Mouse (Mus musculus) hindbrain, embryonic 14.5 days (tissue): ENCODE measurements around the gene Tfpi. TPM values are rescaled to one million over a fixed set of nuclear protein-coding genes. Genes with fewer than 3 reads are reported as not detected.

Source experiments
- ATAC-seq: fragments of 200-750 bp; cut with Nextera tagmentation; 2 replicates; pipeline ENCODE4 v1.8.0; 2017; ENCODE audit warnings: moderate number of reproducible peaks, mild to moderate bottlenecking, moderate TSS enrichment, moderate library complexity; ENCODE audit not compliant: low FRiP score
- DNase-seq: peaks from one replicate; pipeline ENCODE4 v3.0.0-alpha.2; 2015; ENCODE audit warnings: low spot score
- H3K27ac ChIP-seq: fragments of 300-500 bp; sonication (generic); 2 replicates; pipeline ENCODE4 v1.5.1; 2014; ENCODE audit warnings: mild to moderate bottlenecking, moderate library complexity
- H3K27me3 ChIP-seq: fragments of 300-500 bp; sonication (generic); 2 replicates; pipeline ENCODE4 v1.6.1; 2014; ENCODE audit warnings: mild to moderate bottlenecking, low read length, mixed read lengths; ENCODE audit not compliant: control insufficient read depth, insufficient read depth
- H3K36me3 ChIP-seq: fragments of 300-500 bp; sonication (generic); replicated peaks from 2 replicates; pipeline ENCODE4 v1.6.1; 2014; ENCODE audit not compliant: control insufficient read depth, insufficient read depth
- H3K4me1 ChIP-seq: fragments of 300-500 bp; sonication (generic); replicated peaks from 2 replicates; pipeline ENCODE4 v1.6.1; 2014; ENCODE audit warnings: antibody characterized with exemption, low read length, mixed read lengths; ENCODE audit not compliant: control insufficient read depth, insufficient read depth
- H3K4me2 ChIP-seq: fragments of 300-500 bp; sonication (generic); replicated peaks from 2 replicates; pipeline ENCODE4 v1.6.1; 2014; ENCODE audit warnings: mild to moderate bottlenecking, moderate library complexity
- H3K4me3 ChIP-seq: fragments of 300-500 bp; sonication (generic); replicated peaks from 2 replicates; pipeline ENCODE4 v1.5.1; 2014; ENCODE audit warnings: mild to moderate bottlenecking, low read length
- H3K9ac ChIP-seq: fragments of 300-500 bp; sonication (generic); 2 replicates; pipeline ENCODE4 v1.6.1; 2014
- H3K9me3 ChIP-seq: fragments of 300-500 bp; sonication (generic); 2 replicates; pipeline ENCODE4 v1.6.1; 2016; ENCODE audit warnings: low read length; ENCODE audit not compliant: control insufficient read depth
- WGBS: fragments of 180-500 bp; shearing (Covaris S2); extraction: QIAGEN DNeasy Blood & Tissue Kit; methylation state at CpG from one replicate; pipeline ENCODE4 v1.1.7; 2014; 5-methylcytosine and 5-hydroxymethylcytosine counted together
- polyA plus RNA-seq: library from polyadenylated mRNA; unstranded; fragments of >200 nt; fragmentation: Nextera tagmentation; extraction: Ambion mirVana; gene quantifications from 2 replicates; pipeline ENCODE4 v1.2.1, GENCODE M21; 2014

The Tfpi gene
- polyA plus RNA-seq = 19.0 and 20.4 TPM in 2 replicates

- no peak for DNase-seq
- peak within 1 kb of the TSS; percentile 23; the same call in 1 of the 2 replicates for H3K4me2 ChIP-seq
Measured at GRCm38 (mm10) chr2:84476577-84476976, at the start of gene Tfpi. TSS of gene Tfpi (minus strand) at chr2:84476775.

GRCm38 (mm10) chr2:84526221-84526620, 49.6 kb upstream of the Tfpi start:
- DNase-seq (no peak), ATAC-seq (no peak)
- WGBS = 73% methylated on average over 7 of the region's 7 CpGs
- H3K27ac ChIP-seq = no peak overlapping the region
- no peak overlapping the region for H3K4me3 ChIP-seq
- H3K9me3 ChIP-seq = no peaks in the 10 kb centered on the region
- H3K4me1 ChIP-seq = no peaks in the 10 kb centered on the region
- H3K9ac ChIP-seq = no peak overlapping the region
- no peaks in the 10 kb centered on the region for H3K27me3 ChIP-seq
- H3K36me3 ChIP-seq = no peaks in the 10 kb centered on the region
- H3K4me2 ChIP-seq = no peak overlapping the region

More at GRCm38 (mm10) chr2:84476577-84476976, at the start of gene Tfpi:
- WGBS = 63% methylated on average over 4 of the region's 4 CpGs
- Histone ChIP-seq H3K27ac (no peak within 1 kb of the TSS), H3K9ac (no peak within 1 kb of the TSS), H3K36me3 (no peaks in the 10 kb centered on the region), H3K4me1 (no peaks in the 10 kb centered on the region), H3K4me3 (peak within 1 kb of the TSS; percentile 10), H3K9me3 (no peaks in the 10 kb centered on the region), H3K27me3 (no peaks in the 10 kb centered on the region)
- no peak for ATAC-seq

GRCm38 (mm10) chr2:84525806-84526205, 49.2 kb upstream of the Tfpi start:
- DNase-seq (no peak), ATAC-seq (no peak)
- Histone ChIP-seq H3K36me3 (no peaks in the 10 kb centered on the region), H3K9ac (no peak overlapping the region), H3K27me3 (no peaks in the 10 kb centered on the region), H3K4me1 (no peaks in the 10 kb centered on the region), H3K4me2 (no peak overlapping the region), H3K27ac (no peak overlapping the region), H3K9me3 (no peaks in the 10 kb centered on the region), H3K4me3 (no peak overlapping the region)
- 80% methylated on average over 6 of the region's 6 CpGs for WGBS

GRCm38 (mm10) chr2:84525047-84525446, 48.5 kb upstream of the Tfpi start:
- ATAC-seq = no peak
- no peak for DNase-seq
- no peaks in the 10 kb centered on the region for H3K4me1 ChIP-seq
- no peaks in the 10 kb centered on the region for H3K27me3 ChIP-seq
- no peaks in the 10 kb centered on the region for H3K9me3 ChIP-seq
- no peak overlapping the region for H3K27ac ChIP-seq
- H3K36me3 ChIP-seq = no peaks in the 10 kb centered on the region
- H3K4me3 ChIP-seq = no peak overlapping the region
- no peak overlapping the region for H3K4me2 ChIP-seq
- H3K9ac ChIP-seq = no peak overlapping the region
- WGBS = 95% methylated on average over 5 of the region's 5 CpGs

GRCm38 (mm10) chr2:84523994-84524393, 47.4 kb upstream of the Tfpi start:
- no peak overlapping the region for H3K4me2 ChIP-seq
- no peak overlapping the region for H3K9ac ChIP-seq
- H3K9me3 ChIP-seq = no peaks in the 10 kb centered on the region
- H3K27me3 ChIP-seq = no peaks in the 10 kb centered on the region
- ATAC-seq = no peak
- H3K4me1 ChIP-seq = no peaks in the 10 kb centered on the region
- H3K36me3 ChIP-seq = no peaks in the 10 kb centered on the region
- H3K4me3 ChIP-seq = no peak overlapping the region
- 87% methylated on average over 6 of the region's 6 CpGs for WGBS
- DNase-seq = no peak
- H3K27ac ChIP-seq = no peak overlapping the region

- Histone ChIP-seq H3K4me2 (no peak overlapping the region), H3K4me1 (no peaks in the 10 kb centered on the region), H3K27ac (no peak overlapping the region), H3K4me3 (no peak overlapping the region), H3K9ac (no peak overlapping the region), H3K27me3 (no peaks in the 10 kb centered on the region), H3K36me3 (no peaks in the 10 kb centered on the region), H3K9me3 (no peaks in the 10 kb centered on the region)
- 83% methylated on average over 6 of the region's 6 CpGs for WGBS
- DNase-seq (no peak), ATAC-seq (no peak)
Measured at GRCm38 (mm10) chr2:84523103-84523865, 46.7 kb upstream of the Tfpi start.

- 82% methylated on average over 12 of the region's 12 CpGs for WGBS
- ATAC-seq (no peak), DNase-seq (no peak)
- Histone ChIP-seq H3K4me1 (no peaks in the 10 kb centered on the region), H3K27ac (peak overlapping the region; percentile 9; the same call in 1 of the 2 replicates), H3K9me3 (no peaks in the 10 kb centered on the region), H3K9ac (no peak overlapping the region), H3K4me3 (no peak overlapping the region), H3K36me3 (no peaks in the 10 kb centered on the region), H3K4me2 (no peak overlapping the region), H3K27me3 (no peaks in the 10 kb centered on the region)
Measured at GRCm38 (mm10) chr2:84519514-84520067, 43.0 kb upstream of the Tfpi start.

- Histone ChIP-seq H3K4me2 (no peak overlapping the region), H3K36me3 (no peaks in the 10 kb centered on the region), H3K9me3 (no peaks in the 10 kb centered on the region), H3K27ac (no peak overlapping the region), H3K9ac (no peak overlapping the region), H3K4me1 (no peaks in the 10 kb centered on the region), H3K4me3 (no peak overlapping the region), H3K27me3 (no peaks in the 10 kb centered on the region)
- 67% methylated on average over 5 of the region's 5 CpGs for WGBS
- DNase-seq = no peak
- ATAC-seq = no peak
Measured at GRCm38 (mm10) chr2:84518767-84519166, 42.2 kb upstream of the Tfpi start.

- Histone ChIP-seq H3K27me3 (no peaks in the 10 kb centered on the region), H3K9me3 (no peaks in the 10 kb centered on the region), H3K36me3 (no peaks in the 10 kb centered on the region), H3K4me2 (no peak overlapping the region), H3K9ac (no peak overlapping the region), H3K4me1 (no peaks in the 10 kb centered on the region), H3K4me3 (no peak overlapping the region), H3K27ac (no peak overlapping the region)
- ATAC-seq (no peak), DNase-seq (no peak)
- 86% methylated on average over 3 of the region's 3 CpGs for WGBS
Measured at GRCm38 (mm10) chr2:84513281-84513680, 36.7 kb upstream of the Tfpi start.
